Comparison of ENCODE assay signal across 8 mouse cellular contexts in genomic region chr17:65884061-65884669, GRCm38 (mm10). TPM values are rescaled to one million over a fixed set of nuclear protein-coding genes. Genes with fewer than 3 reads are reported as not detected.
A peak's percentile ranks its signal among the peaks of the same experiment; 100 is the strongest.
DNase-seq lines count a peak whose midpoint lies in the region; ATAC-seq and TF ChIP-seq lines count a peak whose summit lies in the region.

No protein-coding gene starts in this region.

- H3K27me3 ChIP-seq in forebrain, embryonic 11.5 days (ENCODE audit: control insufficient read depth, insufficient read depth, low read length), result no peaks in the 10 kb centered on the region
- no peaks in the 10 kb centered on the region for H3K27me3 ChIP-seq in hindbrain, postnatal 0 days (ENCODE audit: insufficient read depth, low read length)
- no peaks in the 10 kb centered on the region for H3K27me3 ChIP-seq in liver, embryonic 14.5 days (ENCODE audit: control insufficient read depth, insufficient read depth, low read length)
- H3K27me3 ChIP-seq in neural tube, embryonic 15.5 days (replicated peaks), result no peaks in the 10 kb centered on the region

- DNase-seq in left cerebral cortex, adult 11 months (ENCODE audit: low spot score), result peak; percentile 46
- no peak for DNase-seq in left cerebral cortex, postnatal 4 days
- peak; percentile 13 for DNase-seq in T-cell, adult 2 months (ENCODE audit: low spot score)
- no peak for DNase-seq in forebrain, embryonic 11.5 days (ENCODE audit: low spot score)
- DNase-seq in hindbrain, postnatal 0 days (ENCODE audit: low spot score), result peak; percentile 64
- DNase-seq in liver, embryonic 14.5 days (ENCODE audit: low read depth in 3 of 3, low spot score in 3 of 3), result peak in 1 of 3 experiments; percentile 29

- intact Hi-C loops in left cerebral cortex, postnatal 4 days (cut with DNase I), result no loop called here

- peaks cover 2% of the 10 kb centered on the region; the same call in 1 of the 2 replicates for H3K4me1 ChIP-seq in forebrain, embryonic 11.5 days (replicated peaks; ENCODE audit: control insufficient read depth, insufficient read depth, low read length)
- peaks cover 12% of the 10 kb centered on the region; the same call in 1 of the 2 replicates for H3K4me1 ChIP-seq in hindbrain, postnatal 0 days (ENCODE audit: insufficient read depth, low read length)
- peaks cover 9 to 16% of the 10 kb centered on the region in 2 experiments for H3K4me1 ChIP-seq in liver, embryonic 14.5 days (replicated peaks; ENCODE audit: control insufficient read depth in 2 of 2, insufficient read depth in 2 of 2, low read length in 1 of 2)
- peaks cover 35% of the 10 kb centered on the region for H3K4me1 ChIP-seq in neural tube, embryonic 15.5 days

- TF ChIP-seq EP300 in liver, embryonic 14.5 days (IDR thresholded peaks at IDR 0.05; ENCODE audit: low read depth), result no peak

- no peaks in the 10 kb centered on the region for H3K9me3 ChIP-seq in forebrain, embryonic 11.5 days (ENCODE audit: control insufficient read depth, low read length)
- no peaks in the 10 kb centered on the region for H3K9me3 ChIP-seq in hindbrain, postnatal 0 days (ENCODE audit: low read length)
- H3K9me3 ChIP-seq in liver, embryonic 14.5 days (ENCODE audit: control insufficient read depth, low read length), result no peaks in the 10 kb centered on the region
- no peaks in the 10 kb centered on the region for H3K9me3 ChIP-seq in neural tube, embryonic 15.5 days (replicated peaks)

- H3K4me3 ChIP-seq in forebrain, embryonic 11.5 days (ENCODE audit: low read depth, low read length), result peak overlapping the region; percentile 92
- peak overlapping the region; percentile 95 for H3K4me3 ChIP-seq in hindbrain, postnatal 0 days (ENCODE audit: low read length)
- H3K4me3 ChIP-seq in liver, embryonic 14.5 days (ENCODE audit: insufficient read depth in 1 of 2, low read depth in 2 of 2, low read length in 2 of 2), result peak overlapping the region; percentile 72 to 79
- H3K4me3 ChIP-seq in neural tube, embryonic 15.5 days (replicated peaks), result peak overlapping the region; percentile 95

- peak; percentile 39; the same call in 1 of the 2 replicates for ATAC-seq in forebrain, embryonic 11.5 days (replicated peaks; ENCODE audit: low FRiP score)
- peak; percentile 25 for ATAC-seq in hindbrain, postnatal 0 days
- ATAC-seq in liver, embryonic 14.5 days (ENCODE audit: insufficient read depth), result peak; percentile 15; the same call in 1 of the 2 replicates
- ATAC-seq in neural tube, embryonic 15.5 days (ENCODE audit: low FRiP score), result peak; percentile 33
- no peak for ATAC-seq in activated CD4-positive, CD25-positive, alpha-beta regulatory T cell, adult 4 months

- TF ChIP-seq CTCF in hindbrain, postnatal 0 days (IDR thresholded peaks at IDR 0.05; ENCODE audit: low read depth), result no peak
- TF ChIP-seq CTCF in liver, embryonic 14.5 days (IDR thresholded peaks at IDR 0.05; ENCODE audit: low read depth), result no peak

- peak overlapping the region; percentile 99 for H3K4me2 ChIP-seq in forebrain, embryonic 11.5 days (ENCODE audit: low read depth, low read length, severe bottlenecking)
- H3K4me2 ChIP-seq in hindbrain, postnatal 0 days (ENCODE audit: low read depth, low read length), result peak overlapping the region; percentile 96
- peak overlapping the region; percentile 86 for H3K4me2 ChIP-seq in liver, embryonic 14.5 days (ENCODE audit: low read depth)
- H3K4me2 ChIP-seq in neural tube, embryonic 15.5 days, result peak overlapping the region; percentile 84

- H3K36me3 ChIP-seq in forebrain, embryonic 11.5 days (ENCODE audit: control insufficient read depth, insufficient read depth, low read length), result no peaks in the 10 kb centered on the region
- H3K36me3 ChIP-seq in hindbrain, postnatal 0 days (ENCODE audit: insufficient read depth, low read length), result no peaks in the 10 kb centered on the region
- no peaks in the 10 kb centered on the region for H3K36me3 ChIP-seq in liver, embryonic 14.5 days (replicated peaks; ENCODE audit: control insufficient read depth, insufficient read depth, low read depth)
- H3K36me3 ChIP-seq in neural tube, embryonic 15.5 days, result no peaks in the 10 kb centered on the region

- WGBS in forebrain, embryonic 11.5 days, result under 1% methylated on average over 56 of the region's 56 CpGs
- WGBS in hindbrain, postnatal 0 days, result under 1% methylated on average over 49 of the region's 56 CpGs
- under 1% methylated on average over 47 of the region's 56 CpGs for WGBS in liver, embryonic 14.5 days (ENCODE audit: insufficient replicate concordance)
- under 1% methylated on average over 50 of the region's 56 CpGs for WGBS in neural tube, embryonic 15.5 days

- H3K9ac ChIP-seq in forebrain, embryonic 11.5 days (ENCODE audit: low read length), result peak overlapping the region; percentile 83
- H3K9ac ChIP-seq in hindbrain, postnatal 0 days (replicated peaks; ENCODE audit: low read length), result peak overlapping the region; percentile 86
- H3K9ac ChIP-seq in liver, embryonic 14.5 days (replicated peaks), result peak overlapping the region; percentile 78
- peak overlapping the region; percentile 92 for H3K9ac ChIP-seq in neural tube, embryonic 15.5 days (replicated peaks)

- peak overlapping the region; percentile 72; the same call in 1 of the 2 replicates for H3K27ac ChIP-seq in forebrain, embryonic 11.5 days (ENCODE audit: low read depth, low read length)
- H3K27ac ChIP-seq in hindbrain, postnatal 0 days, result peak overlapping the region; percentile 96
- peak overlapping the region; percentile 61 for H3K27ac ChIP-seq in liver, embryonic 14.5 days
- peak overlapping the region; percentile 98 for H3K27ac ChIP-seq in neural tube, embryonic 15.5 days (replicated peaks)

RNA-seq across cellular contexts. Expression of gene Ralbp1, which starts 1.4 kb away (rescaled TPM):
- total RNA-seq in left cerebral cortex, postnatal 4 days (2021), result 10 to 100 TPM; 37.6 to 38.2 TPM
- polyA plus RNA-seq in forebrain, embryonic 11.5 days (2014; fragmentation: Nextera tagmentation; extraction: Ambion mirVana), result 35.4 and 45.2 TPM in 2 replicates
- 34.0 and 35.9 TPM in 2 replicates for total RNA-seq in hindbrain, postnatal 0 days (2014; rRNA removed)
- polyA plus RNA-seq in hindbrain, postnatal 0 days (2015; fragmentation: Nextera tagmentation; extraction: Ambion mirVana), result 51.6 and 54.0 TPM in 2 replicates
- 11.0 and 15.7 TPM in 2 replicates for polyA plus RNA-seq in liver, embryonic 14.5 days (2012; rRNA removed)
- polyA plus RNA-seq in liver, embryonic 14.5 days (2014; fragmentation: Nextera tagmentation; extraction: Ambion mirVana), result 36.0 and 38.1 TPM in 2 replicates
- polyA plus RNA-seq in neural tube, embryonic 15.5 days (2015; fragmentation: Nextera tagmentation; extraction: Ambion mirVana), result 58.7 and 75.5 TPM in 2 replicates
- 10 to 100 TPM; 39.1 to 51.8 TPM for polyA plus RNA-seq in activated CD4-positive, CD25-positive, alpha-beta regulatory T cell, adult 4 months (2017; shearing (Covaris generic))

Comparison
In these comparisons a context has a peak if more than half of its experiments do, and no peak if none do; other contexts are left out.
1. DNase-seq: peak in left cerebral cortex, adult 11 months (single experiment), T-cell, adult 2 months (single experiment) and hindbrain, postnatal 0 days (single experiment); none in left cerebral cortex, postnatal 4 days (single experiment) and forebrain, embryonic 11.5 days (single experiment).
2. Peak in every context shown above with its lines, with median percentiles within 50 percentile points of each other: H3K27ac ChIP-seq, H3K4me2 ChIP-seq, H3K4me3 ChIP-seq and H3K9ac ChIP-seq.